Mouse (Mus musculus): ENCODE measurements at regions not wholly inside any gene's neighbourhood (a gene's known extent, or its start where the extent isn't known, plus 50 kb on each side); places are given as distances from the start of the nearest gene placed in this dataset.

DNA sequence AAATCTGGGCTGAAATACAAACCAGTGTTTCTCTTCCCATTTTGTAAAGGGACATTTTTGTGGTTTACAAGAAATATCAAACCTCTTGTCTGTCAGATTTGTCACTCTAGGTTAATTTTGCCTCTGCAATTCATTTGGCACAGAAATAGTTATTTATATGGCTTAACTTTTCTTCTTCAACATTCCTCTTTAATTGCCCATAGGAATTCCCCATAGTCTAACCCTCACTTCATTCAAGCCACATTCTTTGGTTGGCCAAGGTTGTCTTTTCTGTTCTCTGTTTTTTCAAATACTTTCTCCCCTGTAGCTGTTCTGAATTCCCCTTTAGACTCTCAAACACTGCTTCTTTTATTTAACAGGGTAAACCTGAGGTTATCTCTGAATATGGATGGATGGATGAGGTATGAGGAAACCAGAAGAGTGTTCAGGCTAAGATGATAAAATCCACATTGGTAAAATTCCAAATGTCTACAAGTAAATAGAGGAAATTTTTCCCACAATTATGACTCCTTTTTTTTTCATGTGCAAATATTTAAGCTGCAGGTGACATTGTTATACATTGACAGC lies 127.0 kb downstream of the Lurap1l start:
- no peaks in the 10 kb centered on the region for H3K4me1 ChIP-seq (replicated peaks; ENCODE audit: control insufficient read depth, insufficient read depth, low read length)
- ATAC-seq, result no peak

DNA sequence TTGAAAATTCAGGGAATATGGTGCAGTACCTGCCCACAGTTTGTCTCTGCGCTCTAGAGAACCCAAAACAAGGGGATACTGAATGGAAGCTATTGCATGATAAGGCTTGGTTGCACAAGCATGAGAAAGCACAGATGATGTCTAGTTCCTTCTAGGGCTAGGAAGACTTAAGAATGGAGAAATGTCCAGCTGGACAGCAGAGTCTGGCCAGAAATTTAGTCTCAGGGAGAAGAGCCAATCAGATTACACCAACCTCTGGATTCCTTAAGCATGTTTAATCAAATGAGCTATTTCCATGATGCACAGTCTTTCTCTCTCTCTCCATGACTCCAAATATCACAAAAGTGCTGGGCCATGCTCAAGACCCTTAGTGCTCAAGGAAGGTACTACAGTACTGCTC lies 147.8 kb downstream of the Lurap1l start:
- ATAC-seq, result no peak
- H3K9me3 ChIP-seq (ENCODE audit: control insufficient read depth), result no peaks in the 10 kb centered on the region
- no peak overlapping the region for H3K4me3 ChIP-seq (ENCODE audit: low read depth, low read length)
- no peak for TF ChIP-seq CTCF (IDR thresholded peaks at IDR 0.05; ENCODE audit: low read depth)
- WGBS, result 96% methylated on average over 1 of the region's 1 CpGs
- H3K4me2 ChIP-seq (replicated peaks; ENCODE audit: low read depth), result no peak overlapping the region
- H3K9ac ChIP-seq (ENCODE audit: low read depth, low read length), result no peak overlapping the region
- no peak overlapping the region for H3K27ac ChIP-seq (ENCODE audit: low read depth, low read length)
- no peaks in the 10 kb centered on the region for H3K27me3 ChIP-seq (replicated peaks; ENCODE audit: control insufficient read depth, insufficient read depth, low read length)
- H3K36me3 ChIP-seq (ENCODE audit: control insufficient read depth, insufficient read depth), result no peaks in the 10 kb centered on the region
- H3K4me1 ChIP-seq (replicated peaks; ENCODE audit: control insufficient read depth, insufficient read depth, low read length), result no peaks in the 10 kb centered on the region

More for the DNA sequence above, 127.0 kb downstream of the Lurap1l start:
- Histone ChIP-seq H3K4me3 (ENCODE audit: low read depth, low read length) (no peak overlapping the region), H3K27me3 (replicated peaks; ENCODE audit: control insufficient read depth, insufficient read depth, low read length) (no peaks in the 10 kb centered on the region), H3K9me3 (ENCODE audit: control insufficient read depth) (no peaks in the 10 kb centered on the region), H3K9ac (ENCODE audit: low read depth, low read length) (no peak overlapping the region), H3K36me3 (ENCODE audit: control insufficient read depth, insufficient read depth) (no peaks in the 10 kb centered on the region), H3K4me2 (replicated peaks; ENCODE audit: low read depth) (no peak overlapping the region), H3K27ac (ENCODE audit: low read depth, low read length) (no peak overlapping the region)
- TF ChIP-seq CTCF (IDR thresholded peaks at IDR 0.05; ENCODE audit: low read depth), result no peak

DNA sequence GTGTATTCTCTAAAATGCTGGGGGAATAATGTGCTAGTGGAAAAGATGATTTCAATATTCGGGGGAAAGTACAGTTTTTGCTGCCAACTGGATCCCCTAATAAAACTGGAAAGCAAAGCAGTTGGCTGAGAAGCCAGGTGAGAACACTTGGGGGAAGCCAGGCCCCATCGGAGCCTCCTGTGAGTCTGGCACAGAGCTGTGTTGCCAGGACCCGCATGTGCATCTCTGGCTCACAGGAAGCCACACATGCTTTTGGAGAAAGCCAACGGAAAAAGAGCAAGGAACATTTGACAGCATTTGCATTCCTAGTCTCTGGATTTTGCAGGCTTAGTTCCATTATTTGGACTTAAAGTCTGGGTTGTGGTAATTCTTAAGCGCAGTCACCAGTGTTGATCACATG lies 148.4 kb downstream of the Lurap1l start:
- Histone ChIP-seq H3K27ac (ENCODE audit: low read depth, low read length) (no peak overlapping the region), H3K4me1 (replicated peaks; ENCODE audit: control insufficient read depth, insufficient read depth, low read length) (no peaks in the 10 kb centered on the region), H3K4me2 (replicated peaks; ENCODE audit: low read depth) (no peak overlapping the region), H3K9ac (ENCODE audit: low read depth, low read length) (no peak overlapping the region), H3K4me3 (ENCODE audit: low read depth, low read length) (no peak overlapping the region), H3K9me3 (ENCODE audit: control insufficient read depth) (no peaks in the 10 kb centered on the region), H3K27me3 (replicated peaks; ENCODE audit: control insufficient read depth, insufficient read depth, low read length) (no peaks in the 10 kb centered on the region), H3K36me3 (ENCODE audit: control insufficient read depth, insufficient read depth) (no peaks in the 10 kb centered on the region)
- TF ChIP-seq CTCF (IDR thresholded peaks at IDR 0.05; ENCODE audit: low read depth), result no peak
- 84% methylated on average over 5 of the region's 5 CpGs for WGBS
- ATAC-seq, result no peak

DNA sequence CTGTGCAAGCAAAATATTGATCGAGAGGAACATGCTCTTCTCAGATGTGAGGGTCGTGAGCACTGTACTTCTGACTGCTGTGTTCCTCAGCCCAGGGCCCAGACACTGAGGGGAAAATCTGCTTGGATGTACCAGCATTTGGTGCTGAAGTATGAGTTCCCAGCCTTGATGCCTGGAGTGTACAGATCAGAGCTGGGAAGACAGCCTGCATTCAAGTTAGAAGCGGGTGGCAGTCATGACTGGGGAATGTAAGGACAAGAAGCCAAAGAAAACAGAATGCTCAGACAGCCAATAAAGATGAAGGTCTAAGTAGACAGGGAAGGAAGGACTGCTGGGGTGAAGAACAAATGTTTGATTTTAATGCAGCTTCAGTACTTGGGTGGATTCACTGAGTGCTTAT lies 148.9 kb downstream of the Lurap1l start:
- H3K9ac ChIP-seq (ENCODE audit: low read depth, low read length), result no peak overlapping the region
- H3K4me2 ChIP-seq (replicated peaks; ENCODE audit: low read depth), result no peak overlapping the region
- 86% methylated on average over 3 of the region's 3 CpGs for WGBS
- no peaks in the 10 kb centered on the region for H3K27me3 ChIP-seq (replicated peaks; ENCODE audit: control insufficient read depth, insufficient read depth, low read length)
- H3K27ac ChIP-seq (ENCODE audit: low read depth, low read length), result no peak overlapping the region
- no peak overlapping the region for H3K4me3 ChIP-seq (ENCODE audit: low read depth, low read length)
- no peaks in the 10 kb centered on the region for H3K9me3 ChIP-seq (ENCODE audit: control insufficient read depth)
- H3K4me1 ChIP-seq (replicated peaks; ENCODE audit: control insufficient read depth, insufficient read depth, low read length), result no peaks in the 10 kb centered on the region
- TF ChIP-seq CTCF (IDR thresholded peaks at IDR 0.05; ENCODE audit: low read depth), result no peak
- no peaks in the 10 kb centered on the region for H3K36me3 ChIP-seq (ENCODE audit: control insufficient read depth, insufficient read depth)
- ATAC-seq, result no peak

DNA sequence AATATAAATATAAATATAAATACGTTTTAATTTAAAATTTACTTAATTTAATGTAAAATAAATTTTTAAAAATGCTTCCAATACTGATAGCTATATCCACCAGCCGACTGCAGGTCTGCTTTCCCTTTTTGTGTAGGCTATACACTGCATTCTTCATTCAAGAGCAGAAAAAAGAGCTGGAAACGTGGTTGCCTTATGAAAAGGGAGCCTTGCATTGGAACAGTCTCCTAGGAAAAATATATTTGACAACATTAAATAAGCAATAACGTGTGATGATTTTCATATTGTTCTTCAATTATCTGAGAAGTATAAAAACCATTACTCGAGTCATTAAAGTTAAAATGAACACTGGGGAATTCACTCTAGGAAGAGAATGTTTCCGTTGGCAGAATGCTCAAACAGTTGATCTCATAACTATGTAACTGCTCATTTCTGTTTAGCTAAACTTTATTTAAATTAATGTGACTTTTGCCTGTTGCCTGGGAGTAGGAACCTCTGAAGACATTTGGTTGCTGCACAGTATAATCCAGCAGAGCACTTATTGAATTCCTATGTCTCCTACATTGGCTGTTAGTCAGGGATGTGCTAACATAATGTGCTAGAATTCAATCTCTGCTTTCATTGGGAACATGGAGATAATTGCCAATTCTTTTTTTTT lies 172.0 kb downstream of the Lurap1l start:
- no peak overlapping the region for H3K4me2 ChIP-seq (replicated peaks; ENCODE audit: low read depth)
- H3K9me3 ChIP-seq (ENCODE audit: control insufficient read depth), result no peaks in the 10 kb centered on the region
- H3K27ac ChIP-seq (ENCODE audit: low read depth, low read length), result no peak overlapping the region
- WGBS, result 53% methylated on average over 6 of the region's 6 CpGs
- no peak for TF ChIP-seq CTCF (IDR thresholded peaks at IDR 0.05; ENCODE audit: low read depth)
- ATAC-seq, result no peak
- H3K9ac ChIP-seq (ENCODE audit: low read depth, low read length), result no peak overlapping the region
- no peaks in the 10 kb centered on the region for H3K4me1 ChIP-seq (replicated peaks; ENCODE audit: control insufficient read depth, insufficient read depth, low read length)
- H3K27me3 ChIP-seq (replicated peaks; ENCODE audit: control insufficient read depth, insufficient read depth, low read length), result no peaks in the 10 kb centered on the region
- H3K4me3 ChIP-seq (ENCODE audit: low read depth, low read length), result no peak overlapping the region
- H3K36me3 ChIP-seq (ENCODE audit: control insufficient read depth, insufficient read depth), result no peaks in the 10 kb centered on the region

DNA sequence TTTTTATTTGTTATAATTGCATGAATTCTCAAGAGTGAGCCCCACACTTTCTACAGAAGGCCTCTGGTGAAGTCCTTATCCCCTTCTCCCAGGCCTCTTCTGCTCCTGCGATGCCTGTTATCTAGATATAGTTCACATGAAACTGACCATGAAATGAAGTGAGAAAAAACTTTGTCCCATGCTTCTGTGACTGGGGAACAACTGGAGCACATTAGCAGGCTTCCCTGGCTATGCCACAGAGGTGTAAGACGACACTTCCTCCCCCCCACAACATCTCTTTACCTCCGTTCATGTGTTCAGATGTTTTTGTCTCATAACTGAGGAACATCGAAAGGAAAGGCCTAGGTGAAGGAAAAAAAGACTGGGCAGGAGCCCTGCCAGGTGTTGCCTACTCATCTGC lies 174.7 kb downstream of the Lurap1l start:
- TF ChIP-seq CTCF (IDR thresholded peaks at IDR 0.05; ENCODE audit: low read depth), result no peak
- no peak for ATAC-seq
- no peaks in the 10 kb centered on the region for H3K4me1 ChIP-seq (replicated peaks; ENCODE audit: control insufficient read depth, insufficient read depth, low read length)
- no peak overlapping the region for H3K4me2 ChIP-seq (replicated peaks; ENCODE audit: low read depth)
- no peak overlapping the region for H3K27ac ChIP-seq (ENCODE audit: low read depth, low read length)
- no peak overlapping the region for H3K9ac ChIP-seq (ENCODE audit: low read depth, low read length)
- WGBS, result 66% methylated on average over 4 of the region's 4 CpGs
- H3K27me3 ChIP-seq (replicated peaks; ENCODE audit: control insufficient read depth, insufficient read depth, low read length), result no peaks in the 10 kb centered on the region
- H3K4me3 ChIP-seq (ENCODE audit: low read depth, low read length), result no peak overlapping the region
- no peaks in the 10 kb centered on the region for H3K36me3 ChIP-seq (ENCODE audit: control insufficient read depth, insufficient read depth)
- no peaks in the 10 kb centered on the region for H3K9me3 ChIP-seq (ENCODE audit: control insufficient read depth)

All from intestine, postnatal 0 days (tissue).